Mouse (Mus musculus) induced T-regulatory cell, adult 2 months (primary cell): ENCODE measurements around the gene Atf3.
A peak's percentile ranks its signal among the peaks of the same experiment; 100 is the strongest.

Experiments used
- DNase-seq: peaks from one replicate; pipeline ENCODE4 v3.0.0-alpha.2; 2012; ENCODE audit warnings: low read depth

Atf3 gene

DNA sequence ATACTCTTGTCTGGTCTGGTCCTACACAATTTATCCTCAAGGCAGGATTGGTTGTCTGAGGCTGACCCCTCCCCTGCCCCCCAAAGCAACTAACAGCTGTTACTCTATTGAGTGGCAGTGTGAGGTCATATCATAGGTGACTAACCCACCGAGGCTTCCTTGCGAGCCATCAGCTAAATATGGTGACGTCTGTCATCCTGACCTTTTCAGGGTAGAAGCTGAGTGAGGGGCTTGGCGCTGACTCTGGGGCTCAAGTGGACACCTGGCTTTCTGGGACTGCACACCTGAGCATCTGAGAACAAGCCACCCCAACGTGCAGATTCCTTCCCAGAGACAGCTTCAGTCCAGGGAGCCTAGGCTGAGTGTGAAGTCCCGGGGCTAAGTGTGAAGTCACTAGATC is at the start of gene Atf3:
Atf3 (minus strand) TSS at position 101 of the 400 bp plus-strand sequence.
- DNase-seq = no peak

DNA sequence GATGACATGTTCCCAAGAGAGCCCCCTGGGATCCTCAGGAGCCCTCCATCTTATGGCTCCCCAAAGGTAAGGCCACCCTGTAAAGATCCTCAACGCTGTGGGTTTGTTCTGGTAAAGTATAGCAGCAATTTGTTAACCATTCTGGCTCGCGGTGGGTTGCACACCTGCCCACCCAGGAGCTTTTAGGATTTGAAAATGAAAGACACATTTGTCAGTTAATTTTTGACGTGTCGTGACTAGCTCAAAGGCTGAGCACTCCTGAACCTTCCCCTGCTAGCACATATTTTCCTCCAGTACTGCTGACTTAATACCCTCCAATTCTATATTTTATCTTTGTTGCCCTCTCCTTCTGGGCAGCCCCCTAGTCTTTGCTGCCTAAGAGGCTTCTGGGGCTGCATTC is 49.3 kb upstream of the Atf3 start:
- DNase-seq = no peak

DNA sequence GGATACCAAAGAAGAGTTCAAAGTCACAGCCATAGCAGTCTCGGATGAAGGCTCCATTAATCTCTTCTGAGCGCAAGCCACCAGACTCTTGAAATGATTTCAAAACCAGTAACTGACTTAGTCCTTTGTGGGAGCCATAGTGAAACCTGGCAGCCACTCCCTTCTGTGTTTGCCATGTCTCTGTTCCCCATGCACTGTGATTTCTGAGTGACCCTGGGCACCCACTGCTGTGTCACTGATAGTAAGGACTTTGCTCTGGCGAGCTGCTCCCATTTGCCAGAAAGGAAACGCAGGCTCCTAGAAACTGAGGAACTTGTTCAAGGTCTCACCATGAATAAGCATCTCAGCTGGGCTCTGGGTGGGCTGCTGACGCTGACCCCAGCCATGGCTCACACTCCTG is 45.6 kb upstream of the Atf3 start:
- no peak for DNase-seq

DNA sequence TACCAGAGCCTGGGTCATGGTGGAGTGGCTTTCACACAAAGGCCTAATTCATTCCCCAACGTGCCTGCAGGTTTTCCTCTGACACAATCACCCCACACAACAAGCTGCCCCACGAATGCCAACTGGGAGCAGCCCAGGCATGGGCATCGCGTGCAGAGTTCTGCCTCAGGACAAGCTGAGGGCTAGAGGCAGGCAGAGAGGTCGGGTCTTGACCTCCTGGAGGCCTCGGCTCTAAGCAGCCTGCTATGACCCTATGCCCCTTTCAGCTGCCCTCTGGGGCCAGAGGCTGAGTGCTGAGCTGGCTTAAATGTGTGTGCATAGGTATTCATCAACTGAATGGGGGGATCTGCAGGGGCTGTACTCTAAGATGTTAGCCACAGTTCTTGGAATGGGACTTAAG is 44.0 kb upstream of the Atf3 start:
- no peak for DNase-seq

DNA sequence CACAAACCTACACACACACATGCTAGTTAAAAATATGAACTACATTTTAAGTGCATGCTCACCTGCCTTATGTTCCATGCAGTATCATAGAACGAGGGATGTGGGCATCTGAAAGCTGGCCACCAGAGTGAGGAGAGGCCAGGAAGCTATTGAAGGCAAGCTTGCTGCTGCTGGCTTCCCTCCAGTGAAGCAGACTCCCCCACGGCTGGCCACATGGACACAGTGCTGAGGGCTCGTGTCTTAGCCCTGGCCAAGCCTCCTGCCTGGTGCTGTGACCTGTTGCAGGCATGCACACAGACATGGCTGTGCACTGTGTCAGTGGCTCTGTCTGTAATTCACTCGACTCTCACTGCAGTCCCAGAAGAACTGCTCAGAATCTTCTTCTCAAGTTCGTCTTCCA is 41.8 kb upstream of the Atf3 start:
- DNase-seq = no peak

DNA sequence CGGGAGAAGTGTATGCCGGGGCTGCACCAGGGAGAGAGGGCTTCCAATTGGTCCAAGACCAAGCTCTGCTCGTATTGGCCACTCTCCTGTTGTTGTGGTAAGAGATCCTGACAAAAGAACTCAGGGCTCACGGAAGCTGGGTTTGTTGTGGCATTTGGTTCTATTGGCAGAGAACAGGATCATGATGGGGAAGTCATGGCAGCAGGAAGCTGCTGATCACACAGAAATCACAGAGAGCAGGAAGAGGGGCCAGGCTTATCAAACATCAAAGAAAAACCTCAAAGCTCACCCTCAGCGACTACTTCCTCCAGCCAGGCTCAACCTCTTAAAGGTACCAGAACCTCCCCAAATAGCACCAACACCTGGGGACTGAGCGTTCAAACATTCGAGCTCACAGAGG is 41.3 kb upstream of the Atf3 start:
- peak; percentile 84 for DNase-seq

DNA sequence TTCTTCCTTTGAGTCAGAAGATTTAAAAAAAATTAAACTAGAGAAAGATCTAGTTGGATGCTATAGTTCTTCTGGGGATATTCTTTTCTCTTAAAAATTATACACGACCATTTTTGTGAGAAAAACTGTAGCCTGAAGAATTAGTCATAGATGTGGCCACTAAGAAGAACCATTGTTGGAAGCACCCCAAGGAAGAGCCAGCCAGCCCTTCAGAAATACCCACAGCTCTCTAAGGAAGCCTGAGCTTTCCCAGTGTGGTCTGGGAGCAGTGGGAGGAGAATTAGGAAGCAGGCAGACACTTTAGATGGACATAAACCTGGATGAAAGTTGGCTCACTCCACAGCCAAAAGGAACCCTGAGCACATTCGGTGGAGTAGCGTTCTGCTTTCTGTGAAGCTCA is 40.7 kb upstream of the Atf3 start:
- DNase-seq = no peak

DNA sequence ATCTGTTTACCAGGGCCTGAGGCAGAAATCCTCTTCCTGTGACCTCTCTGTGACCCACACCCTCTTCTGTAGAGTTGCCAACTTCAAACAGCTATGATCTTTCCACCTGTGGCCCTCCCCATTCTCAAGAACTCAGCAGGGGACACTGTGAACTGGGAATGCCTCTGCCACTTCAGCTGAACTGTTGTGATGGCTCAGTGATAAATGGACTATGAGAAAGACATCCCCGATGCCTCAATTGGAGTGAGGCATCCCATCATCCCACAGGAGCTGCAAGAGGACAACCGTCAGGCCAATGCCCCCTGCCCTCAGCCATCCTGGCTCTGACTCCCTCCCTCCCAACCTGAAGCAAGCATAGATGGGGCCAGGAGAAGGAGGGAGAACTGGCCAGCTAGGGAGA is 40.1 kb upstream of the Atf3 start:
- peak; percentile 40 for DNase-seq

DNA sequence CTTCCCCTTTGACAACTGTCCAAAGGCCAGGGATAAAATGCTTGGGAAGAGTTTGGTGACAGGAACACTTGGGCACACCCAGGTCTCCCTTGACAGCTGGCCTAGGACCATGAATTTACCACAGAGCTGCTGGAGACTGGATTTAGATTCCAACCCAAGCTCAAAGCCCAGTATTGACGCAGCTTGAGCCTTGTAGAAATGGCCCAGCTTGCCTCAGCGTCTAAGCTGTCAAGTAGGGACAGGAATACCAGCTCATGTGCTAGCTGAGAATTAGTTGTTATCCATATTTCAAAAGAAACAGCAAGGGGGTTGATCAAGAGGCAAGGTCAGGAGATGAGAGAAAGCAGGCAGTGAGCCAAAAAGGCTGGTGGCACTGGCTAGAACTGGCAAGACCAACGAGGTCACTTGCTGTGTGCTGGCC is 39.5 kb upstream of the Atf3 start:
- no peak for DNase-seq

DNA sequence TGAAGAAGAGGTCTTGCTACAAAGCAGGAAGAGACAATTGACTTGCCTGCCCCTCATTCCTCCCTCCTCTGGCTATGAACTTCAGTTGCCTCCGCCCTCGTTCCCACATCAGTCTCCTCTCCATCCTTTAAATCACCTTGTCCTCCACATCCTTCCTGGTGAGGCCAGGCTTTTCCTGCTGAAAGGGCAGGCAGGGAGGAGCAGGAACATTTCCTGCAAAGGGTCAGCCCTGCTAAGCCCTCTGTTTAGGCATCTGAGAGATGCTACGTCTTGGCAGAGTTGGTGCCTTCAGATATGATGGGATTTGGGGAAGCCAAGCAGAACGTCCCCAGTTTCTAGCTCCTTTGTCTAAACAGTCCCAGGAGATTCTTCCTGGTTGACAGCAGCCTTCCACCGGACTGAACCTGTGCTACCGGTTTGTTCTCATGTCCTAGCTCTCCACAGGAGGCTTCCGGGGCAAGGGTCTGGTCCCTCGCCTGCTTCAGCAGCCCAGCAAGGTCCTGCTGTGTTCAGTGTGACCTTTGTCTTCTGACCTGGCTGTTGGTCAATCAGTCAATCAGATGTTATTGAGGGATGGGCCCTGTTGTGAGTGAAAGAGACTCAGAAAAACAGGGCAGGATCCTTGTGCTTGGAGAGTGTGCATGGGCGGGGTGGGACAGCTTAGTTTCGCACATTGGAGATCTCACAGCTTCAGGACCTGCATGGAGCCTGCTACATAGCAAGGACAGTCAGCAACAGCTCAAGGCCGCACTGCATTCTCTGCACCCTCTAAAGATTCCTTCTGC is 38.9 kb upstream of the Atf3 start:
- DNase-seq = no peak

DNA sequence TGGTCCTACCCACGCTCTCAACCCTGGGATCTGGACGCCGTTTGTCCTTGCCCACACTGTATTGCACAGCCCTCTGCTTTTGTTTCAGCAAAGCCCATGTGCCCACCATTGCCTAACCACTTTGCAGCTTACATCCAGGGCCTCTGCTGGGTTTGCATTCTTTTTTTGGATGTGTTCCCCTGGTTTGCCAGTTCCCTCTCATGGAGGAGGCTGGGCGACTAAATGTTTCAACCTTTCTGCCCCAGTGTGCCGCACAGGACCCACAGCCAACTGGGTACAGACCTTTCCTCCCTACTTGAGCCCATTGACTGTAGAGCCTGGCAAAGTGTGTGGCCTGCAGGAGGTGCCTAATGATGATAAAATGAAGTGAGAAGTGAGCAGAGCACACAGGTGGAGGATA is 38.3 kb upstream of the Atf3 start:
- DNase-seq = no peak

DNA sequence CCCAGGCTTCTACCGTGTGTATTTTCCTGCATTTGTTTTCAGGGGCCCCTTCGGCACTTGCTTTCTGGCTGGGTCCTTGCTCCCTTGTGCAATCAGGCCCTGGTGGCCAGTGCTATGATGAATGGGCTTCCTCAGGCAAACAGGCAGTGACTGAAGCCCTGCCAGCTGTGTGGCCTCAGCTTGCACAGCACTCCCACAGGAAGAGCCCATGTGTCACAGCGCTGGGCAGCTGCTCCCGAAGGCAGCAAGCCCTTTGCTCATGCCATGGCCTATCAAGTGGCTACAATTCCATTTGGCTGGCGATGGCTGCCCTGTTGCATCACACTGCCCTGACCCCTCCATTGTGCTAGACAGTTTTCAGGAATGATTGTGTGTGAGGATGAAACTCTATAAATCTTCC is 36.6 kb upstream of the Atf3 start:
- DNase-seq = no peak

DNA sequence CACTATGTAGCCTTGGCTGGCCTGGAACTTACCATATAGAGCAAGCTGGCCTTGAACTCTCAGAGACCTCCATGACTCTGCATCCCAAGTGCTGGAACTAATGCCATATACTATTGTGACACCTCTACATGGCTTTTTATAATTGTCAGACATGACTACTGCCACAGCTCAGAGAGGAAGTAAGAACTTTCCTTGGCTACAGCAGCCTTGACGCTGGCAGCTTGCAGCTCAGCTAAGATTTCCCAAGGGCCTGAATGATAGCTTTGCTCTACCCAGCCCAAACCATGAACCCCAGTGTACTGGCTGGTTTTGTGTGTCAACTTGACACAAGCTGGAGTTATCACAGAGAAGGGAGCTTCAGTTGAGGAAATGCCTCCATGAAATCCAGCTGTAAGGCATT is 35.8 kb upstream of the Atf3 start:
- no peak for DNase-seq

DNA sequence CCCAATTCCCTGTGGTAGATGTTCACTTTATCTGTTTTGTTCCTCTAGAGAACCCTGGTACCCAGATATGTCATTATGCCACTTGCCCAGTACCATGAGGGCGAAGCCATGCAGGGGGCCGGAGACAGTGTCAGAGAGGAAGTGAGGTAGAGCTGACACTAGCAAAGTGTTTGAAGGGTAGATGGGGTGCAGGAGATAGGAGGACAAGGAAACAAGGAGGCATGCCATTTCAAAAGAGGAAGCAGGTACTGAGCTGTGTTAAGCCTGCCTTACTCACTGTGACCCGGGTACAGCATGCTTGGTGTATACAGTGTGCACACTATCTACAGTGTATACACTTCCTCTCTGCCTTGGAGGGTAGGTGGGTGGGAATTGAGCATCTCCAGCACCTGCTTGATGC is 32.1 kb upstream of the Atf3 start:
- peak; percentile 26 for DNase-seq

DNA sequence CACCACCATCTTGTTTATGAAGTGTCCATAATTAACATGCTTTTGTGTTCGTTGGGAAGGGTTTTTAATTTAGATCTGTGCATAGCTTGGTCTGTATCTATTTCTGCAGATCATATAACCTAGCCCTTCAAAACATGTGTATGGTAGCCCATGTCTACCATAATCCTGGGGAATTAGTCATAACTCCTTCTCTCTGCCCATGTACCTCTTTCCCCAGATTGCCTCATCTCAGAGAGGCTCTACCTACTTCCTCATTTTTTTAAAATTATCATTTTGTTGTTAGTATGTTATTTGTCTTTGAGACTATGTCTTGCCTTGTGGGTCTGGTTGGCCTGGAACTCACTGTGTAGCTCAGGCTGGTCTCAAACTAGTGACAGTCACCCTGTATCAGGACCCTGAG is 30.6 kb upstream of the Atf3 start:
- no peak for DNase-seq

DNA sequence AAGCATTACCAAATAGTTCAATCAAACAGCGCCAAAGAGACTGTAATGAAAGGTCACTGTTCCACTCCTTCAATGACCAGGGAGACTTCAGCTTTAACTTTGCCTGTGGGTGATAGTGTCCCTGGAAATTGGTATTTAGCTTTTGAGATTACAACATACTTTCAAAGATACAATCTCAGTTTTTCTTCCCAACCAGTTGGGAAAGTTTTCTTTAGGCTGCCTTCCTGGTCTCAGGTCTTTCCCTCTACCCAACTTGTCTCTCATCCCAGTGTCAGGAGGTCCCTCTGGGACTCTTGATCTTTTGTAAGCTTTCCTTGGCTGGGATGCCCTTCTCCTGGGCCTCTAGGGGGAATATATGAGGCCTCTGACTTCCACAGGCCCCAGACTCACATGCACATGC is 29.7 kb upstream of the Atf3 start:
- no peak for DNase-seq

DNA sequence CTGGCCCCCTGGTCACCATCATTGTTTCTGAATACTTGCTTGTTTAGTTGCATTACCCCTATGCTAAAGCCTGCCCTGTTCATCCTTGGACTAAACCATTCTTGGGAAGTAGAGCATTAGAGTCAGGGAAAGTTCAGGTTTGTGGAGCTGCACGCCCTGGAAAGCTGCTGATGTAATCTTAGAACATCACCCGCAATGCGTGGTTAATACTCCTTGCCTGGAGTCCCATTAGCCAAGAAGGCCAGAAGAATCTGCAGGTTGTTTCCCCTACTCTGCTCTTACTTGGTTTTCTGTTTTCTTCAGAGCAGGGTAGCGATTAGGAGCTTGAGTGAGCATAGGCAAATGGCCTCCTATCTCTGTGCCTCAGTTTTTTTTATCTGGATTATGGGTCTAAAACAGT is 26.0 kb upstream of the Atf3 start:
- DNase-seq = no peak

DNA sequence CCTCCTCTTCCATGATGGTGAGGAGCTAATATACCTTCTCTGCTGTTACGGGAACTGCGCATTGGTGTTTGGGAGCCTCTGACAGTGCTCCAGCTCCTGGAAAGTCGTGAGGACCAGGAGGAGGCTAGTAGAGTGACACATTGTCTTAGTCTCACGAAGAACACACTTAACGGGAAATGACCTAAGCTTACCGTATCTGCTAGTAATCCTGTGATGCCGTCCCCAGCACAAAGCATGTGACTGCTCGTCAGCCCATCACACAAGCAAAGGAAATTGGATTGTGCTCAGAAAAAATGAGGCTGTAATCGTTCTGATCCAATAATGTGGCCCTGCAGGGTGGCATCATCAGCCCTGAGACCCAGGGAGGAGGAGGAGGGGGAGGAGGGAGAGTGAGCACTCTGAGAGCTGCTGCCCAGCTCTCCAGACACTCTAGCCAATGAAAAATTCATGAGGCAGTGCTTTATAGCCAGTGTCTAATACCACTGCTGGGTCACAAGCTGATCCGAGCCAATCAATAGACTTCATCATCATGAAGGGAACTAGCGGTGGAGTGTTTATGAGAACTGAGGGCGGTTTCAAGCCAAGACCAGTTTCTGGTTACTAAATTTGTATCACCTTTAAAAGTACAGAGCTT is 24.3 kb upstream of the Atf3 start:
- no peak for DNase-seq

DNA sequence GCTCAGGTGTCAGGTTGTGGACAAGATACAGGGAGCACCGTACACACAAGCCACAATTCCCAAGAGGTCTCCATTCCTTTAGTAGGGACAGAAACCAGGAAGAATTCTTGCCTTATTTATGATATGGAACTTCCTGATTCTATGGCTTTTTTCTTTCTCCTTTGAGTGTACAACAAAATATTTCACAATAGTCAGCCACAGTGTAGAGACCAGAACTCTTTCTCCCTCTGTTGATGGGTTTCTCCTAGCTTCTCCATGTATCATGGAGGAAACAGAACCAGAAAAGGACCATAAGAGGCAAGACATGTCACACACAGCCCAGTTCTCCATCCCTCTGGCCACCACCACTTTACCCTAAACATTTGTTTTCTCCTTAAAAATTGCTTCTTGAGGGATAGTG is 23.7 kb upstream of the Atf3 start:
- no peak for DNase-seq

DNA sequence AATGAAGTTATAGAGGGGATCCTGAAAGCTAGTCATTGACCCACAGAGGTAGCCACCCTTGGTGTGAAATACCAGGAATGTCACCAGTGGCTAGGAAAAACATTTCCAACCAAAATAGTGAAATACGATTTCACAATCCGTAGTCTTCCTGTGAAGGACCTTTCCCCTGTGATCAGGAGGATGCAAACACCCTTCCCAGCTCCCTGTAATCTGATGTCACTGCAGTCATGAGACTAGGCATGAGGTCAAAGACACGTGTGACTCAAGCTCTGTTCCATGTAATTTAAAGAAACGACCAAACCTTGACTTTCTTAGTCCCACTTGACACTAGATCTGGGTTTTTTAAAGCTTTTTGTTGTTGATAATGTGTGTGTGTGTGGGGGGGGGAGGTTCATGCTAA is 21.8 kb upstream of the Atf3 start:
- DNase-seq = no peak

DNA sequence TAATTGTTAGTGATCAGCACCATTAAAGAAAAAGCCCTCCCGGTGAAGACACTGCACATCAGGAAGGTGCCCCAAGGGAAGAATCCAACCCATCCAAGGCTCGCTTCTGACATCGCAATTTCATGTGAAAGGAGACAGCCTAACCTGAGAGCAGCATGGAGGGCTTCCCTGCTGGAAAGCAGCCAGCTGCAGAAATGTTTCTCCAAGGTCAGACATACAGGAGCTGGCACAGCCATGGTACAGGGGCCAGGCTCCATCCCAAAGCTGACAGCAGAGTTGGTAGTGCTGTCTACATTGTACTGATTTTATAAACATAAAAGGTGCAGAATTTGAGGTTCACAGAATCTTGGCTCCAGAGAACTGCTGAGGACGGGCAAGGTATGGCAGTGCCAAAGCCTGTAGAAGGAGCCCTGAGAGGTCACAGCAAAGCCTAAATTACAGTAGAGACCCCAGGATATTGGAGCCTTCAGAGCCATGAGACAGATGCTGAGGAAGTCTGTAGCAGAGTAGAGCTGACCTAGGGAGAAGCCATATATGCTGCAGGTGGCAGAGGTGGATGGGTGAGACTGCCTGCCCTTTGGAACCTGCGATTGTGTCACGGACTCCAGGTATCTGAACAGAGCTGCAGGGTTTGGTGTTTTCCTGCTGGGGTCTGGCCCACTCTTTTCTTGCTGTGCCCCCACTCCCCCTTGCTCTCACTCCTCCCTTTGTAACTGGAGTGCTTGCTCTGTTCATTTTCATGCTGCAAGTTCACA is 18.1 kb upstream of the Atf3 start:
- DNase-seq = no peak

DNA sequence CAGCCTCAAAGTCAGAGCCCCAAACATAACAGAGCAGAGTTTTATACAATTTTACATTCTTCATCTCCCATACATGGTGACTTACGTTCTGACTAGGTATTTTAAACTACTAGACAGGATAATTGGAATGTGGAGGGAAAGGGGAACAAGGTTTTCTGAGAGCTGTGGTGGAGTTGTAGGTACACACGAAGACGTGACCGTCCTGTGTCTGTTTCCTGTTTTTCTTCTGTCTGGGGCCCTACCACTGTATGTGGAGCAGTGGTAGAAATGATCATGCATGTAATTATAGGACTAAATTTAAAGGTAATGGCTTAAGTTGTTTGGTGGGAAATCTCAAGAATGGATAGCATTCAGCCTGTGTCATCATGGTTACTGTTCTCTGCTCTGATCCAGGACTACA is 17.0 kb upstream of the Atf3 start:
- no peak for DNase-seq

DNA sequence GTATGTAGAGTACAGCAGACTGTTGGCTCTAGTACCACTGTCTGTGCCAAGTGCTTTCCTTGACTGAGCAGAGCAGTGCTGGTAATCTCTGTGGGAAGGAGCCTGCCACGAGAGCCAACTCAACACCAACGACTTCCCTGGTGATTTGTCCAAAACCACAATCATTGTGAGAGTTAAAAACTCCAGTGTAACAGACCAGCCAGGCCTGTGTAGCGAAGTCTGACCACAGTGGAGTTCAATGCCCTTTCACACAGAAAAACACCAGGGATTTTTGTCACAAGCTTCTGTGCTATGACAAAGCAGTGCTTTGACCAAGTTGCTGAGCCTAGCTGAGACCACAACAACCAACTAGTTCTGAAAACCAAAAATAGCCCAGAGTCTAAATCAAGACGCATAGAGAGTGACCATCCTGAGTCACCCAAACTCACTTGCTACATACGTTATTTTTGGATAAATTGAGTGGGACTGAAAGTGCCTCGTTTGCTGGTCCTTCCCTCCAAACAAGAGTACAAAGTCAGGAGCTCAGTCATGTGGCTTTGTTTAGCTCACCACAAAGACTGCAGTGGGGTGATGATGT is 12.6 kb upstream of the Atf3 start:
- DNase-seq = no peak
